Mouse (Mus musculus) urinary bladder, adult 18-20 months (tissue): Measurements from ENCODE around the gene Tmigd3.
A peak's percentile ranks its signal among the peaks of the same experiment; 100 is the strongest.

ENCODE experiments used
- DNase-seq, 2 experiments: peaks; one replicate each; pipeline ENCODE4 v3.0.0; 2022; ENCODE audit warnings: low spot score in 2 of 2, mixed read lengths in 2 of 2

The Tmigd3 gene

GRCm38 (mm10) chr3:105876022-105876421 is 5.3 kb downstream of the Tmigd3 start:
- DNase-seq: no peak

- DNase-seq: no peak
Measured at GRCm38 (mm10) chr3:105877252-105877803, 6.6 kb downstream of the Tmigd3 start.

- DNase-seq: no peak
Measured at GRCm38 (mm10) chr3:105877919-105878318, 7.2 kb downstream of the Tmigd3 start.

- no peak for DNase-seq
Measured at GRCm38 (mm10) chr3:105878751-105879150, 8.0 kb downstream of the Tmigd3 start.

GRCm38 (mm10) chr3:105880419-105880818 is 9.7 kb downstream of the Tmigd3 start:
- DNase-seq: no peak

DNA sequence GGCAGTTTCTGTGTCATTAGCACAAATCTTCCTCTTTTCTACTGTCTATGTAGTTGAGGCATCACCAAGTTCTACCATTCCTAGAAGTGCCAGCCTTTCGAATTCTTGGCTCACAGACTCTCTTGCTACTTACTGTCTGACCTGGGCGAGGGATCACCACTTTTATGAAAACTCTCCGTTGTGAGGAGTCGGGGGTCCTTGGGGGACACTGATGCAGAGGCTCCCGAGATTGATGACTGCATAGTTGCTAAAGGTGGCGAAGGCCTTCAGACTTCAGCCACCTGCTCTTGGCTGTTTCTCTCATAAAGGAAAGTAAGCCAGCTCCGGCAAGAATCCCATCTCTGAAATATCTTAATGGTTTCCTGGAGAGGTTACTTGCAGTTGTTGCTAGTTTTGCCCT is 11.4 kb downstream of the Tmigd3 start:
- no peak for DNase-seq

DNA sequence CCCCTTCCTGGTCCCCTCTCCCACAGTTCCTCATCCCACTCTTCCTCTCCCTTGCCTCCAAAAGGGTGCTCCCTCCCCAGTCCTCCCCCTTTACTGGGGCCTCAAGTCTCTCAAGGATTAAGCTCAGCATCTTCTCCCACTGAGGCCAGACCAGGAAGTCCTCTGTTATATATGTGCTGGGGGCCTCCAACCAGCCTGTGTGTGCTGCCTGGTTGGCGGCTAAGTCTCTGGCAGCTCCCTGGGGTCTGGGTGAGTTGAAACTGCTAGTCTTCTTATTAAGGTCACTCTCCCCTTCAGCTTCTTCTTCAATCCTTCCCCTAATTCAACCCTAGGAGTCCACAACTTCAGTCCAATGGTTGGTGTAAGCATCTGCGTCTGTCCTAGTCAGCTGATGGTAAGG is 12.4 kb downstream of the Tmigd3 start:
- DNase-seq: no peak

- DNase-seq: no peak
Measured at GRCm38 (mm10) chr3:105888961-105889360, 18.3 kb downstream of the Tmigd3 start.

DNA sequence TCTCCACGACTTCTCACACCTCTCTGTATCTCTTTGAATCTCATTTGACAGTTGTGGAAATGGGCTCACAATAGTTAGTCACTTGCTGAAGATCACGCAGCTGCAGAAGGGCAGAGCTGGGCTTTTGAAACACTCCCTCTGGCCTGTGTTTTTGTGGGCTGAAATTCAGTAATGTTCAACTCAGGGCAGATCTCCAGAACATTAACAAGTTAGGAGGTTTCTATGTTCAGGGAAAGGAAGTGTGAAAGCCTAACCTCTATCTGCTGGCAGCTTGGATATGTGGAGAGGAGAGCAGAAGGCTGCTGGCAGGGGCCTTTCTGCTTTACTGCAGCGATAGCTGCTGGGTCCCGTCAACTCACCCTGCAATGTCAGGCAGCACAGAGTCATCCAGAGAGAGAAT is 19.5 kb downstream of the Tmigd3 start:
- no peak for DNase-seq

DNA sequence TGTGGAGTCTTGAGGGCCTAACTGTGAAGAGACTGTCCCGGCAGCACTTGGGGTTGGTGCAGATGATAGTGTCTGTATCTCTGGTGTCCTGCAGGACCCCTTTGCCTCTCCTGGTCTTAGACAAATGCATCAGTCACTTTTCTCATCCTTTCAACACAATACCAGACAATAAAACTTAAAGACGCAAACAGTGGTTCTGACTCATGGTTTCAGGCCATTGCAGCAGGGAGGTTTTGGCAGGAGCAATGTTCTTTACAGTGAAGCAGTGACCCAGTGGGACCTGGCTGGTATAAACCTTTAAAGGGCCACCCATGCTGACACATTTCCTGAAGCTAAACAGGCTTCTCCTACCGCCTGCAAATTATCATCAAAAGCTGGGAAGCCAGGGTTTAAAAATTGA is 20.4 kb downstream of the Tmigd3 start:
- DNase-seq: no peak

DNA sequence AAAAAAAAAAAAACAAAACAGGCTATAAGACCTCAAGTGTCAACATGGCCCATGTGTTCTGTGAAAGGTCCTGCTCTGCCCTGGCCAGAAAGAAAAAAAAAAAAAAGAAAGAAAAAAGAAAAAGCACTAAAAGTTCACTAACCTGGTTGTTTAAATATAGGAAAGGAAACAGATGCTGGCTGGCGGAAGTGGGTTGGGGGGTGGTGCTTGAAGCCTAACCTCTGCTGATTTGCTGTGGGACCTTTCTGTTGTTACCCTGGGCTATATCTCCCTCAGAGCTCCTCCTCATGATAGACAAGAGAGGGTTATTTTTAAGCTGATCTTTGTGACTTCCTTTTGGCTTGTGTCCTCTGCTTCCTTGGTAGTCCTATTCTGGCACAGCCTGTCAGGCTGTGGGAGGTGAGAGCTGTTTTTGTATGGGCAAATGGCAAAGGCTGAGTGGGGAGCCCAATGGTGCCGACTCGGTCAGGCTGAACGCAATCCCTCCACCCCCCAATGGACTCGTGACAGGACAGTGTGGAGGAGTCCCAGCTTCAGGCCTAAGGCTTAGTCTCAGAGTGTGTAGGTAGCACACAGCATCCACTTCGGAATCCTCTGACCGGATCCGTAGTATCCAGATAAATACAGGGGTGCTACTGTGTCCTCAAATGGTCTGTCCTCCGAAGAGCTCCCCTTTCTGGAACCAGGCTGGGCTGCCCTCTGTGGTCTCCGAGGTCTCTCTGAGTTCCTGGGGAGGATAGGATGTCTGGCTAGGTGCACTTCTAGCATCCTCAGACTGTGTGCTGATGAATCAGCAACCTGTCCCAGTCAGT is 21.3 kb downstream of the Tmigd3 start:
- no peak for DNase-seq

GRCm38 (mm10) chr3:105892572-105893495 is 22.1 kb downstream of the Tmigd3 start:
- no peak for DNase-seq

DNA sequence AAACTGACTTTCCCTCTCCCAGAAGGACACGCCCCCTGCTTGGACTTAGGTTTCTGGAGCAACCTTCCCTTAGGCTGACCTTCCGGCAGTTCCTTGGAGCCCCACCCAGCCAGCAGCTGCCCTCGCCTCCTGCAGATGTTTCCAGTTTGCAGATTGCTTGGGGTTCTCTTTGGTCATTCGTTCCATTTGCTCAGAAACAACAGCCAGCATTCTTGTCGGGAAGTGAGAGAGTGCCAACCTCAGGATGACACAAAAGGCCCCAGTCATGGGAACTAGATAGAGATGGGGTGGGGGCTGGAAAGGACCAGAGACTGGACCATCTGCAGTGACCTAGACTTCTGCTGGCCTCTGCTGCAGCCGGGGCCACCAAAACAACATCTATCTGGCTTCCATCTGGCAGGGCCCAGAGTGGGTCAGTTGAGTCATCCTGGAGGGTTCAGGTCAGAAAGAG is 23.3 kb downstream of the Tmigd3 start:
- peak in 1 of 2 experiments; percentile 39 for DNase-seq

DNA sequence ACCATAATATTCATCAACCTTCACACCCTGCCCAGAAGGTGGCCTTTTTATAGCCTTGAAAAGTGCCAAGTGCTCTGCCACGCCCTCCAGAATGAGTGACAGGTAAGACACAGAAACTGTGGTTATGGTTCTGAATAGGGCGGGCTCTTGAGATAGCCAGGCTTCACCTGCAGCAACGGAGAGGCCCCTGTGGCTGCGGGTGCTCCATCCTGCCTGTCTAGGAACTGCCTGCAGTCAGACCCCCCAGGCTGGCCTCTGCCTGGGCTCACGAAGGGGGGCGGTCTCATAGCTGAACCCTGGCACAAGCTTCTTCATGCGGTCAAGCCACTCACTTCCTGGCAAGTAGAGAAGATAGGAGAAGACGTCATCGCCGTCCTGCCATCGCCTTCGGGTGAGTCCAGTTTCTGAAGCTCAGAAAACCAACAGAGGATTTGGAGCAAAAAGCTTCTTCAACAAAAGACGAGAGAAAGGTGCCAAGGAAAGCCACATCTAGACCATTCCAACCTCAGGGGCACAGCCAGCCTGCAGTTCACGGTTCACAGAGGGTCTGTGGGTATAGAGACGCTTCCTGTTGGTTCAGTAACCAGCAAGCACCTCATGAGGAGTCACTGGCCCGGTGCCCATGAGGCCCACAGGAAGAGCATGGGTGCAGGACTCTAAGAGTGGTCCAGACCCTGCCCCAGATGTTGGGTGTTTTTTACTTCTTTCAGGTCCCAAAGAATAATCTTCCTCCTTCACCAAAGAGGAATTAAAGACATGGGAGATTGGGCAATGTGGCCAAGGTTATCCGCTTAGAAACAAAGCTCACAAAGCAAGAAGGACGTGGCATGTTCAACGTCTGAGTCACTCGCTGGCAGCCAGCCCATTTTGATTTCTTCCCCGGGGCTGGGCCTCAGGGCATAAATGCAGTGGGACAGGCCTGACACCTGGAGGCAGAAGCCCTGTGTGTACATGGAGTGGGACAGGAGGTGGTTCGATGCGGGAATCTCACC is 24.2 kb downstream of the Tmigd3 start:
- DNase-seq: peak; percentile 91 to 93

- DNase-seq: no peak
Measured at GRCm38 (mm10) chr3:105896811-105897210, 26.1 kb downstream of the Tmigd3 start.

DNA sequence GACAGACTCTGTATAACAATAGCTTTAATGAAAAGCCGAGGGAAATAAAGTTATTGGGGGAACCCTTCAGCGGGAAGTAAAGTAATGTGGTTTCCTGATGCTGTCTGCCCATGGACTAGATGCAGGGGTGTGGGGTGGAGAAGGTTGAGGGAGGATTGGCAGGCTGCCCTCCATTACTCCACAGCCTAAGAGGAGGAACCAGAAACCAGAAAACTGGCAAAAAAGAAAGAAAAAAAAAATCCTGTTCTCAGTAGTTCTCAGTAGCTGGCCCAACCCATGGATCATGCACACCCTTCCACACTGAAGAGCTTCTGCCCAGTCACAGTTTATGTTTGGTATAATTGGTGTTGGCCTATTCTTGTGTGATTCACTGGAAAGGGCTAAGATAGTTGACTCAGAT is 27.6 kb downstream of the Tmigd3 start:
- DNase-seq: peak in 1 of 2 experiments; percentile 33

GRCm38 (mm10) chr3:105898861-105899260 is 28.2 kb downstream of the Tmigd3 start:
- DNase-seq: no peak

GRCm38 (mm10) chr3:105899394-105900147 is 28.9 kb downstream of the Tmigd3 start:
- DNase-seq: peak; percentile 65 to 76

GRCm38 (mm10) chr3:105900266-105900665 is 29.6 kb downstream of the Tmigd3 start:
- DNase-seq: no peak

DNA sequence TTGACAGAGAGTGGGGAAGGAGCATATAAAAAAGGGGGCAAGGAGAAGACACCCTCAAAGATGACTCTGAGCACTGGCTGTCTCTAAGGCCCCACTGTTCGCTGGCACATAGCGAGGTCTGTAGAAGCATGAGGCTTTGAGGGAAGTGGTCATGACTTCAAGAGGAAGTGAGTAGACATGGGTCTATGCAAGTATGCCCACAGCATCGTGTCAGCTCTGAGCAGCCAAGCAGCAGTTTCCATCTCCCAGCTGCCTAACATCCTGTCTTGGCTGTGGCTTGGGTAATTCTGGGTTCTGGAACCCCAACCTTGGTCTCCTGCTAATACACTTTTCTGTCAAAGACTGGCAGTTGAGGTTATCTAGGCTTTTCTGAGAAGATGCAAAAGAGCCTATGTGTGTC is 30.0 kb downstream of the Tmigd3 start:
- DNase-seq: no peak
